Mouse (Mus musculus) erythroid progenitor cell, adult 5-6 weeks (primary cell): Measurements from ENCODE around the gene Cog5. TPM values are rescaled to one million over a fixed set of nuclear protein-coding genes. Genes with fewer than 3 reads are reported as not detected.

Experiments used
- ATAC-seq: replicated peaks from 2 replicates; pipeline ENCODE4 v1.8.0; 2016; ENCODE audit warnings: moderate number of reproducible peaks, mild to moderate bottlenecking, moderate TSS enrichment, inconsistent platforms; ENCODE audit not compliant: poor library complexity, low FRiP score, severe bottlenecking
- total RNA-seq, 2 experiments: library from RNA; stranded (forward) in 1 of 2; stranded (reverse) in 1 of 2; fragments of 150-400 nt in 1 of 2; fragments of 186-747, 209-891 nt in 1 of 2; gene quantifications; 2 replicates each; pipeline versions ENCODE4 v1.2.3 to v1.2.4; 2015 to 2017; ENCODE audit warnings: low replicate concordance in 2 of 2

The Cog5 gene
- total RNA-seq, 2 experiments from 2014 or later: 7.0 to 16.8 TPM

GRCm38 (mm10) chr12:31706168-31706567, 51.5 kb downstream of the Cog5 start:
- ATAC-seq: no peak

DNA sequence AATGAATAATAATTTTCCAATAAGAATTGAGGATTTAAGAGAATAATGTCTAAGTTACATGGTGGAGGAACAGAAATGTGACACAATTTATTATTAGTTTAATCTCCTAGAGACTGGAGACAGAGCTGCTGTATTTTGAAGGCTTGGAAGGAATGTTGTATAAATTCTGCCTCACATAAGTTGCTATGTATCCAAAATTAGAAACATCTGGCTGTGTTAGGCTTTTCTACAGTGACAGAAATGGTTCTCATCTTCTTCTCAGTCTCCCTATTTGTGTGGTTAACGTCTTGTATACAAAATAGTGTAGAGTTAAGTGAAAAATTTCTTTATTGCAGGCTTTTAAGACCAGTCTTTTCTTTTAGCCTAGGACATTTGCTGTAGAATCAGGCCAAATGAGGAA, 52.9 kb downstream of the Cog5 start:
- no peak for ATAC-seq

- ATAC-seq: no peak
Measured at GRCm38 (mm10) chr12:31709665-31710064, 55.0 kb downstream of the Cog5 start.

DNA sequence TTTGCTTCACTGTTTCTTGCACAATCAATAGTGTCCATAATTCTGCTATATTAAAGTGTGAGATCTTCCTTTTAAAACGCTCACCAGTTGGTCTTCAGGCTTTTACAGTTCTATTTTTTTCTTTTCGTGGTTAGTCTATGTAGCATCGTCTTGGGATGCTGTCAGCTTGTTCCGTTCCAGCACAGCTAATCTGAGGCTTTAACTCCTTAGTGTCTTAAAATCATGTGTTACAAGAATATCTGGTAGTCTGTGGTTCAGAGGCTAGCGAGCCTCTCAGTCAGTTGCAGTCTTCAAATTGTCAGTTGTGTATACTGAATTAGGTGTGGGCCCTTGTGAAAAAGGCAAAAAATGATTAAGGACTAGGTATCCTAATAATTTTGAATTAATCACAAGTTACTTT, 57.6 kb downstream of the Cog5 start:
- ATAC-seq: no peak

DNA sequence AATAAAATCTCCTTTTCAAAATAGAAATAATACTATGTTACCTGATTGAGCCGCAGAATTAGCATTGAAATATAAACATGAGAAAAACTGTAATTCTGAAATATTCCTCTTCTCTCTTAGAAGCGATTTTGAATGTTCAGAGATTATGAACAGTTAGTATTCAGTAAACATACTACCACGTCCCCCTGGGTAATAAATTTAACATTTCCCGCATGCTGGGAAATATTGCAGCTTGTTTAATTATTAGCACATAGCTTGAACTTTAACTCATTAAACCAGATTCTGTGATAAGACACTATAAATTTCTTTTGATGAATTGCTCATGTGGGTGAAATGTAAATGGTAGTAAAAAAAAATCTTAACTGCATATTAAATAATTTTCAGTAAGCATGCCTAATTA, 58.1 kb downstream of the Cog5 start:
- ATAC-seq: no peak

DNA sequence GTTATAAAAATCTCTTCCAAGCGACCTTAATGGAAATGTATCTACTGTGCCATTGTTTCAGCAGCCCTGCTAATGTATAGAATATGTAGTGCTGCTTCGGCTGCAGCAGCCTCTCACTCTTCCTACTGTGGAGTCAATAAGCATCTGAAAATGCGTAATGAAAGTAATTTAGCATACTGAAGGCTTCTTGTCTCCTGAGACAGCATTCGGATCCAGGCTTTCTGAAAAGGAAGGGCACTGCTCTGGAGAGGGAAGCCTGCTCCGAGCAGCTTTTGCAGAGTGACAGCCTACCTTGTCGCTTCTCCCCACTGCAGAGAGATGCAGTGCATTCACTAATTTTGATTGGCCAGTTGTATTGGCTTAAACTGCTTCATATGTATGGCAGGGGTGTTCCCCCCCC, 58.9 kb downstream of the Cog5 start, which contains the start of gene Gpr22:
Gene Gpr22, minus strand, starts transcription at position 348 of the 400 bp plus-strand sequence.
- ATAC-seq: no peak

- no peak for ATAC-seq
Measured at GRCm38 (mm10) chr12:31714070-31714469, 59.4 kb downstream of the Cog5 start.

DNA sequence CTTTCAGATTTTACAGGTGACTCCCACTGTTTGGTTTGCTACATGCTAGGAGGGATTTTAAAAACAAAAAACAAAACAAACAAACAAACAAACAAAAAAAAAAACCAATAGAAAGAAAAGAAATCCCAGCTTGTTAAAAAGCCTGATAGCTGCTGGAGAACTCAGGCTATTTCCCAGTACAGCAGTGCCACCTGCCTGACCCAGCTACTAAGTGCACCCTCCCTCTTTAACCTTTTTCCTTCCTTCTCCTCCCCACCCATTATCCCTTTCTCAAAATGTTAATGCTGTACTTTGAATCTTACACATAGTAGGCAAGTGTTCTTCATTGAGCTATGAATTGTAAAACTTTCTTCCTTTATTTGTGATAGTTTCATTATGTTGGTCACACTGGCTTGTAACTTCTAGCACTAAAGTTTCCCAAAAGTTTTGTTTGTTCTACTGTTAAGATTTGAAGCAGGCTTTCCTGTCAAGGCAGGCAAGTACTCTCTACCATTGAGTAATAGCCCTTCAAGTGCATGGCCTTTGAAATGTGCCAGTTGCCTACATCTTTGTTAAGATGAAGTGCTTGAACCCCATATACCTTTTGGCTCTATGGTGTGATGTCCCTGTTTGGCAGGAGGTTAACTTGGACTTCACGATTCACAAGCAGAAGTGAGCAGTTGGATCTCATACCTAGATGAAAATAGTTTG, 65.1 kb downstream of the Cog5 start:
- ATAC-seq: no peak

GRCm38 (mm10) chr12:31724576-31724975, 69.9 kb downstream of the Cog5 start:
- no peak for ATAC-seq

- ATAC-seq: no peak
Measured at GRCm38 (mm10) chr12:31725511-31726275, 71.0 kb downstream of the Cog5 start.

DNA sequence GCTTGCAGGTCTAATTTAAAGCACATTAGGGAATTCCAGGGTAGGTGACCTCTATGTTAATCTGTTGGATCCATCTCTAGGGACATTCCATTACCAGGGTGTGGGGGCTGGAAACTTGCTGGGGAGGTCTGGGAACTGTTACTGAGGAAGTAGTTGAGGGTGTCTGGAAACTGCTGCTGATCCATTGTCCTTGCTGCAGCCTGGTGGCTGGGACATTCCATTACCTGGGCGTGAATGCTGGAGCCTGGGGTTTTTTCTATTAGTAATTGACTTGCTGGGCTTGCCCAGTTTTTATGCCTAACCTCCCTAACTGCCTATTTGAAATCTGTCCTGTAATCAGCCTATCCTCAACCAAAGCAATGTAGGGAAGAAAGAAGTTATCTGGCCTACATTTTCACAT, 72.0 kb downstream of the Cog5 start:
- ATAC-seq: no peak

DNA sequence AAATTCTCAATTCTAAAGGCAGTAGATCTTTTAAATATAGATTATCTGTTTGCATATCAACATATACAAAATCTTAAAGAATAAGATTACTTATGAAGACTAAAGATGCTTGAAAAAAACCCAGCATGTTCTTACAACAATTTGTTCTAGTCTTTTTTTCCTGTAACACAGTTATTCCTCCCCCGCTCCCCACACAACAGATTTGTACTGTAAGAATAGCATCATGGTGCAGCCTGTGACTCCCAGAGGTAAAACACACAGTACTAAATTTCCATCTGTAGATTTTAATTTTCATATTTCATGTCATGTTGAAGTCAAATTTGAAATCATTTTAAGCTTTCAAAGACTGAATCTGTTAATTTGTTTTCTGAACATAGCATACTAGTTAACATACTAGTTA, 75.5 kb downstream of the Cog5 start:
- no peak for ATAC-seq

GRCm38 (mm10) chr12:31734616-31735015, 79.9 kb downstream of the Cog5 start:
- no peak for ATAC-seq

- no peak for ATAC-seq
Measured at GRCm38 (mm10) chr12:31747301-31747700, 92.6 kb downstream of the Cog5 start.

GRCm38 (mm10) chr12:31749846-31750245, 95.2 kb downstream of the Cog5 start:
- no peak for ATAC-seq

DNA sequence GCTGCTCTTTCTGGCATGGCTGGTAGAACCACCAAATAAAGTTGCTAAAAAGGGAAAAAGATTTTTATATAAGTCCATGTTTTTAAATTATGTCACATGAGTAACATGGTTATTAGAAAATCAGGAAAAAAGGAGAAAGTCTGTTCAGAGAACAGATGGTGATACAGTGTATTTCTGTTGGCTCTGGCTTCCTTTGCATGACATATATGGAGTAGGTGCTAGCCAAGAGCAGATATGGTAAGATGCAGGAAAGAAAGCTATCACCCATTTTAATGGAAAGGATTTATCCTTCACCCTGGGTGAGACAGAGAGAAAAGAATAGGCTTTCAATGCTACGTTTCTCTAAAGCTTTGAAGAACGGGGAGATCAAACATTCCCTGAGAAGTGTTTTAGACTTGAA, 99.8 kb downstream of the Cog5 start:
- no peak for ATAC-seq

DNA sequence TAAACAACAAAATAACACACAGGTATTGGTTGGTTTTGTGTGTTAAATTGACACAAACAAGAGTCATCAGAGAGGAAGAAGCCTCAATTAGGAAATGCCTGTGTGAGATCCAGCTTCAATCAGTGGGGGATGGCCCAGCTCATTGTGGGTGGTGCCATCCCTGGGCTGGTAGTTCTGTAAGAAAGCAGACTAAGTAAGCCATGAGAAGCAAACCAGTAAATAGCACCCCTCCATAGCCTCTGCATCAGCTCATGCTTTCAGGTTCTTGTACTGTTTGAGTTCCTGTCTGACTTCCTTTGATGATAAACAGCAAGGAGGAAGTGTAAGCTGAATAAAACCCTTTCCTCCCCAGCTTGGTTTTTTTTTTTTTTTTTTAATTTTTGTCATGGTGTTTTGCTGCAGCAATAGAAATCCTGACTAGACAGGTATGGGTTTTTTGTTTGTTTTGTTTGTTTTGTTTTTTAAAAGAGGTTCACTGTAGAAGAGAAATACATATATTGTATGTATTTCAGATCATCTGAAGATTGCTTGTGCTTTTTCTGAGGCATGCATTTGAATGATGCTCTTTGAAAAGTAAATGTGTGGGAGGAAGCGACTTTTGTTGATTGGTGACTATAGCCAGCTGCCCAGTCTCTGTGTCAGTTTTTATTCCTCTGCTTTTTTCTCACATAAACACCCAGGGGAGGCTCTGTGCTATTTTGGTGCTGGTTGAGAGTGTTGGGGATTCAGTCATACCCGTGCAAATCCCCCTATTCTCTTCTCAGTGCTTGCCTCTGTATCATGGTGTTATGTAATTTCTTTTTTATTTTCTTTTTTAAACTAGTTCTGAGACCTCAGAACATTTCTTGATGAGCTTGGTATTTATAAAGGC, 101.5 kb downstream of the Cog5 start:
- ATAC-seq: no peak

GRCm38 (mm10) chr12:31773612-31774011, 118.9 kb downstream of the Cog5 start:
- ATAC-seq: no peak

DNA sequence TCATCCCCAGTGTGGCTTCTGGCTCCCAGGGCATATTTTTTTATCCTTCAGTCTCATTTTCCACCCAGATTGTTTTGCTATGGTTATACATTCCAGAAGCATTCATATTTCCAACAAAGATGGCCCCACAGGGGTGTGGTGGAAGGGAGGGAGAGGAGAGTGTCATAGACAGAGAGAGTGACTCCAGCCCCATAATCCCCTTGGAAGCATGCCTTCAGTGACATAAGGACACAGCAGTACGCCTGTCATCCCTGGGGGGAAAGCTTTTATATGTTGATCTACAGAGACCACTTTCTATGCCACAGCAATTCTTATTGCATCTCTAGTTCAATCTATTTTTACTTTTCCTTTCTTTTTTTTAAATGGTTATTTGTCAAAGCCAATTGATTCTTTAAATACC, 129.6 kb downstream of the Cog5 start:
- ATAC-seq: no peak

DNA sequence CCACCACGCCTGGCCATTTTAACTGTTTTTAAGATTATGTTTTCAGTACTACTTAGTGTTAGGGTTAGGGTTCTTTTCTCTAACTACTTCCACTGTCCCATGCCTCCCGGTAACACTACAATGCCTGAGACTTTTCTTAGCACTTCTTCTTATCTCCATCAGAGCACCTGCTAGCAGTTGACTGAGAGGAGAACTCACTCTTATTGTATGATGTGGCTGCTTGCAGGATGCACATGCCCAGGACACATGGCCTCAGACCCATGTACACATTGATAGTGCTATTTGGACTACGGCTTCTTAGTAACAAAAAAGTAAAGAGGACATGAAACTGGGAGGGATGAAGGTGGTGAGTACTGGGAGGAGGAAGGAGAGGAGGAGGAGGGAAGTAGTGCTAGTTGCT, 133.9 kb downstream of the Cog5 start:
- no peak for ATAC-seq
